12 mouse cellular contexts compared by ENCODE assay signal in the genomic region with DNA sequence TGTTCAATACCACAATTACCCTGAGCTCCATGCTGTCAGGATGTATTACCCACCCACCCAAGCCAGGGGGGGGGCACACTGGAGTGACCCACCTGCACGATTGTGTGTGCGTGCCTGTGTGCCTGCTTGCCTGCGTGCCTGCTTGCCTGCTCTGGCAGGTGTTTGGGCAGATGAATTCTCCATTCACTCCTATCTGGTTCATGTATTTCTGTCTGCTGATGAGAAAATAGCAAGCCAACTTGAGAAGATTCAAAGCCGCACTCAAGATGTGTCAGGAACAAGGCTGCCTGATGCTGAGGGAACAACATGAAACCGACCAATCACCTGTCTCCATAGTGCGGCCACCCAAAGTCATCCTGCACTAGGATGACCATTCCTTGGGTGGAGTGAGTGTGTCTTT.
DNase-seq lines count a peak whose midpoint lies in the region; ATAC-seq and TF ChIP-seq lines count a peak whose summit lies in the region.
"Had no signal": no experiment of that assay in that cellular context is flagged by ENCODE, and none has a peak within 500 bp of the region (broad histone marks: within the 10 kb centered on the region; RNA-seq: fewer than 3 reads in every experiment).

No protein-coding gene starts in this region.

- no peak for DNase-seq in heart, postnatal 0 days (ENCODE audit: low spot score)
- no peak for DNase-seq in heart, postnatal 4 days
- peak; percentile 52 for DNase-seq in A20 (ENCODE audit: low read depth, low spot score)
- DNase-seq in cerebellum, adult 8-10 months = no peak
- DNase-seq: adrenal gland, adult 8-10 months; cerebellum, adult 11-12 months had no signal

- no peaks in the 10 kb centered on the region for H3K27me3 ChIP-seq in heart, postnatal 0 days (ENCODE audit: control insufficient read depth, insufficient read depth, low read length)
- H3K27me3 ChIP-seq: forebrain, embryonic 15.5 days had no signal

- H3K4me2 ChIP-seq in heart, postnatal 0 days (ENCODE audit: low read depth, low read length) = no peak overlapping the region
- H3K4me2 ChIP-seq: forebrain, embryonic 15.5 days had no signal

- TF ChIP-seq CTCF in heart, postnatal 0 days (IDR thresholded peaks at IDR 0.05; ENCODE audit: low read depth) = no peak

- 94% methylated on average over 6 of the region's 6 CpGs for WGBS in heart, postnatal 0 days

- no peak overlapping the region for H3K4me3 ChIP-seq in heart, postnatal 0 days (ENCODE audit: low read depth, low read length)
- no peak overlapping the region for H3K4me3 ChIP-seq in brown adipose tissue, adult 24 weeks (ENCODE audit: insufficient read depth, low read depth, low read length)
- H3K4me3 ChIP-seq: forebrain, embryonic 15.5 days; hindbrain, embryonic 10.5 days had no signal

- peaks cover 36% of the 10 kb centered on the region for H3K4me1 ChIP-seq in heart, postnatal 0 days (ENCODE audit: control insufficient read depth, insufficient read depth)
- peaks cover 17% of the 10 kb centered on the region for H3K4me1 ChIP-seq in brown adipose tissue, adult 24 weeks (ENCODE audit: control insufficient read depth, insufficient read depth, insufficient read length, low read length)

- H3K36me3 ChIP-seq in heart, postnatal 0 days (replicated peaks; ENCODE audit: control insufficient read depth, insufficient read depth, low read length) = no peaks in the 10 kb centered on the region
- H3K36me3 ChIP-seq: forebrain, embryonic 15.5 days; hindbrain, embryonic 10.5 days had no signal

- TF ChIP-seq EP300 in heart, postnatal 0 days (IDR thresholded peaks at IDR 0.05; ENCODE audit: low read depth) = no peak

- no peaks in the 10 kb centered on the region for H3K9me3 ChIP-seq in heart, postnatal 0 days (replicated peaks; ENCODE audit: control insufficient read depth, low read length)
- H3K9me3 ChIP-seq: forebrain, embryonic 15.5 days; hindbrain, embryonic 10.5 days had no signal

- peak overlapping the region; percentile 83 for H3K27ac ChIP-seq in heart, postnatal 0 days (ENCODE audit: low read depth)
- peak overlapping the region; percentile 43; the same call in 1 of the 2 replicates for H3K27ac ChIP-seq in brown adipose tissue, adult 24 weeks (replicated peaks; ENCODE audit: low read depth, low read length)
- H3K27ac ChIP-seq: forebrain, embryonic 15.5 days had no signal

- H3K9ac ChIP-seq in heart, postnatal 0 days (replicated peaks; ENCODE audit: low read depth, low read length) = no peak overlapping the region
- H3K9ac ChIP-seq: forebrain, embryonic 15.5 days had no signal

- ATAC-seq in heart, postnatal 0 days (ENCODE audit: insufficient read depth, low read depth) = no peak
- ATAC-seq in monocyte, adult 5-6 weeks (replicated peaks; ENCODE audit: insufficient number of reproducible peaks, low FRiP score, low TSS enrichment, poor library complexity, severe bottlenecking) = 0 out of 2 replicates have a peak, but pooled peaks have one; percentile 1
- ATAC-seq in activated CD4-positive, CD25-positive, alpha-beta regulatory T cell, adult 4 months = no peak
- ATAC-seq: forebrain, embryonic 15.5 days; intestine, postnatal 0 days had no signal
